9 mouse cellular contexts compared by ENCODE assay signal in the genomic region with DNA sequence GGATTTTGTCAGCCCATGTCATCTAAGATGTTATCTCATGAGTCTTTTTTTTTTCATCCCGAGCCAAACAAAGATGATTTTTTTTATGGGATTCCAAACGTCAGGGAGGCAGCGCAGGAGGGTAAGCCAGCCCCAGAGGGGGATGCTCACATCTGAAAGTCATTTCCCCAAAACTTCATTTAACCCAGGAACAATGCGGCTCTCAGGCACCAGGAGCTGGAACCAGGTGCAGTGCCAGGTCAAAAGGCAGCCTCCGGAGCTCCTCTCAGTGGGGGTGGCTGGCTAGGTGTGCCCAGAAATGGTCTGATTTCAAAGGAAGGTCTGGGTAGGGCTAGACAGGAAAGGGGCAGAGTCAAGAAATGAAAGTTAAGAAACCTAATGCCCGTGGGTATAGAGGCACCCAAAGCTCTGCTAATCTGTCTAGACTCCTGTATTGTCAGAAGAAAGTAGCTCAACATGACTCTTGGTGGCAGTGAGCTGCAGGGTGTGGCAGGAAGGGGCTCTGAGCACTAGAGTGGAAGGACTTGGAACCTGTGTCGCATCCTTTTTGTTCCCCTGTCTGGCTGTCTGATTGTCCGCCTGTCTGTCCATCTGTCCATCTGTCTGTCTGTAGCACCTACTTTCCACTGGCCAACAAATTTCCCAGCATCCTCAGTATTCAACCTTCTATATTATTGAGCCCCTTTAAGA.
DNase-seq lines count a peak whose midpoint lies in the region; ATAC-seq lines count a peak whose summit lies in the region.
"Had no signal": no experiment of that assay in that cellular context is flagged by ENCODE, and none has a peak within 500 bp of the region (broad histone marks: within the 10 kb centered on the region; RNA-seq: fewer than 3 reads in every experiment).

No protein-coding gene starts in this region.

- no peaks in the 10 kb centered on the region for H3K36me3 ChIP-seq in lung, embryonic 16.5 days (ENCODE audit: control insufficient read depth, insufficient read depth, low read length)
- no peaks in the 10 kb centered on the region for H3K36me3 ChIP-seq in forebrain, embryonic 10.5 days (replicated peaks)
- H3K36me3 ChIP-seq in kidney, embryonic 14.5 days (ENCODE audit: control insufficient read depth, insufficient read depth, low read length), result no peaks in the 10 kb centered on the region
- H3K36me3 ChIP-seq in neural tube, embryonic 14.5 days (ENCODE audit: control insufficient read depth, insufficient read depth, low read length), result no peaks in the 10 kb centered on the region

- H3K27me3 ChIP-seq in lung, embryonic 16.5 days (ENCODE audit: control insufficient read depth, insufficient read depth, low read depth, low read length), result no peaks in the 10 kb centered on the region
- peaks cover 10% of the 10 kb centered on the region; the same call in 1 of the 2 replicates for H3K27me3 ChIP-seq in forebrain, embryonic 10.5 days (ENCODE audit: poor library complexity, severe bottlenecking)
- no peaks in the 10 kb centered on the region for H3K27me3 ChIP-seq in kidney, embryonic 14.5 days (ENCODE audit: control insufficient read depth, insufficient read depth, low read length)
- H3K27me3 ChIP-seq in neural tube, embryonic 14.5 days (ENCODE audit: control insufficient read depth, insufficient read depth, low read length), result no peaks in the 10 kb centered on the region
- H3K27me3 ChIP-seq: megakaryocyte, embryonic 14.5 days had no signal

- 28% methylated on average over 8 of the region's 8 CpGs for WGBS in lung, embryonic 16.5 days
- 20% methylated on average over 8 of the region's 8 CpGs for WGBS in forebrain, embryonic 10.5 days
- WGBS in kidney, embryonic 14.5 days, result 30% methylated on average over 8 of the region's 8 CpGs
- WGBS in neural tube, embryonic 14.5 days, result 24% methylated on average over 8 of the region's 8 CpGs

- H3K4me3 ChIP-seq in lung, embryonic 16.5 days (ENCODE audit: low read length), result no peak overlapping the region
- peak overlapping the region; percentile 39 for H3K4me3 ChIP-seq in forebrain, embryonic 10.5 days
- H3K4me3 ChIP-seq in kidney, embryonic 14.5 days (ENCODE audit: low read length), result no peak overlapping the region
- no peak overlapping the region for H3K4me3 ChIP-seq in neural tube, embryonic 14.5 days (ENCODE audit: low read depth, low read length)
- H3K4me3 ChIP-seq: megakaryocyte, embryonic 14.5 days had no signal

- ATAC-seq in lung, embryonic 16.5 days (ENCODE audit: low read depth), result no peak
- no peak for ATAC-seq in kidney, embryonic 14.5 days (ENCODE audit: low FRiP score, low TSS enrichment)
- ATAC-seq in neural tube, embryonic 14.5 days (ENCODE audit: low read depth), result no peak
- ATAC-seq in erythroblast, adult 5-6 weeks (replicated peaks; ENCODE audit: low FRiP score, poor library complexity, severe bottlenecking), result no peak

- H3K4me2 ChIP-seq in lung, embryonic 16.5 days (ENCODE audit: low read depth, low read length), result peak overlapping the region; percentile 27
- H3K4me2 ChIP-seq in kidney, embryonic 14.5 days (replicated peaks; ENCODE audit: low read depth, low read length), result peak overlapping the region; percentile 25
- H3K4me2 ChIP-seq in neural tube, embryonic 14.5 days (ENCODE audit: low read depth, low read length), result peak overlapping the region; percentile 40

- H3K9ac ChIP-seq in lung, embryonic 16.5 days (ENCODE audit: low read length), result no peak overlapping the region
- no peak overlapping the region for H3K9ac ChIP-seq in kidney, embryonic 14.5 days (ENCODE audit: low read depth, low read length)
- no peak overlapping the region for H3K9ac ChIP-seq in neural tube, embryonic 14.5 days (replicated peaks; ENCODE audit: low read depth, low read length)

- no peaks in the 10 kb centered on the region for H3K9me3 ChIP-seq in lung, embryonic 16.5 days (ENCODE audit: control insufficient read depth, low read length)
- no peaks in the 10 kb centered on the region for H3K9me3 ChIP-seq in forebrain, embryonic 10.5 days
- H3K9me3 ChIP-seq in kidney, embryonic 14.5 days (ENCODE audit: control insufficient read depth, low read length), result no peaks in the 10 kb centered on the region
- H3K9me3 ChIP-seq in neural tube, embryonic 14.5 days (ENCODE audit: control insufficient read depth, low read length), result no peaks in the 10 kb centered on the region
- H3K9me3 ChIP-seq: megakaryocyte, embryonic 14.5 days had no signal

- no peak overlapping the region for H3K27ac ChIP-seq in lung, embryonic 16.5 days (ENCODE audit: low read length)
- H3K27ac ChIP-seq in forebrain, embryonic 10.5 days, result peak overlapping the region; percentile 87
- peak overlapping the region; percentile 26; the same call in 1 of the 2 replicates for H3K27ac ChIP-seq in kidney, embryonic 14.5 days (ENCODE audit: low read depth, low read length)
- H3K27ac ChIP-seq in neural tube, embryonic 14.5 days (ENCODE audit: low read depth, low read length), result peak overlapping the region; percentile 65; the same call in 1 of the 2 replicates

- peaks cover 11% of the 10 kb centered on the region for H3K4me1 ChIP-seq in lung, embryonic 16.5 days (replicated peaks; ENCODE audit: control insufficient read depth, insufficient read depth, low read length)
- peaks cover 62% of the 10 kb centered on the region for H3K4me1 ChIP-seq in forebrain, embryonic 10.5 days
- peaks cover 22% of the 10 kb centered on the region for H3K4me1 ChIP-seq in kidney, embryonic 14.5 days (ENCODE audit: control insufficient read depth, insufficient read depth, low read length)
- H3K4me1 ChIP-seq in neural tube, embryonic 14.5 days (ENCODE audit: control insufficient read depth, insufficient read depth, low read length), result peaks cover 30% of the 10 kb centered on the region
- H3K4me1 ChIP-seq: megakaryocyte, embryonic 14.5 days had no signal

- intact Hi-C loops in gastrocnemius, postnatal 36 days (cut with DNase I), result loop anchor here (2.0 to 10.0 kb wide), 4 partner anchors 37 to 525 kb away; partner anchors contain the start of gene Klf12

- no peak for DNase-seq in lung, postnatal 36 days
- DNase-seq in forebrain, embryonic 10.5 days (ENCODE audit: extremely low spot score, low spot score), result peak; percentile 43
- no peak for DNase-seq in right cerebral cortex, postnatal 36 days (ENCODE audit: low spot score in 2 of 2)
- no peak for DNase-seq in gastrocnemius, postnatal 36 days
